Mouse (Mus musculus): ENCODE measurements around the gene Dnal4. TPM values are rescaled to one million over a fixed set of nuclear protein-coding genes. Genes with fewer than 3 reads are reported as not detected.

Gene Dnal4
- polyA plus RNA-seq, 2 experiments, result 60.9 to 70.2 TPM

DNA sequence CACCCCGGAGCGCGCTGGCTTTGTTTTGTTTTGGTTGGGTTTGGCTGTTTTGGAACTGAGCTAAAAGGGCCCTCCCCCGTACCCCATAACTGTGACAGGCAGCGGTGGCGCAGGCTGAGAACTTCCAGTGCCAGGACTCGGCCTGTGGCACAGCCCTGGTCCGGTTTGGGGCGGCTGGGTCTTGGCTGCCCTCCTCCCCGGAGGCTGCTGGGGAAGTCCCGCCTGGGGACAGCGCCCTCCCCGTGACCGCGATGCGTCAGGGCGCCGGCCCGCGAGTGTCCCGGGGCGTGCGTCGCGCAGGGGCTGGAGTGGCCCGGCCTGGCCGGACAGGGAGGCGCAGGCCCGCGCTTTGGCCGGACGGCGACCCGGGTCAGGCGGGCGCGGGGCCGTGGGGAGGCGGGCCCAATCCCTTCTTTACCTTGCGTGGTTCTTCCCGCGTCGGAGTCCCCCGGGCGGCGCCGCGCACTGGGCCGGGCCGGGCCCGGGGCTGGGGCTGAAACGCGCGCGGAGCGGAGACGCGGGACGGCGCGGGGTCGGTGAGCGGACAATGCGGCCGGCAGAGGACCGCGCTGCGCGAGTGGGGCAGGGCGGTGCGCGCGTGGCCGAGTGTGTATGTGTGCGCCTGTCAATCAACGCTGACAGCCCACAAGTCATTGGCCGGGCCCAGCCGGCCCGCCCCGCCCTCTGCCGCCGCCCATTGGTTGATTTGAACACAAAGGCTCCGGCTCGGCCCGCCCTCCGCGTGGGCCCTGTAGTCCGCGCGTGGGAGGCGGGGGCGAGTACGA, 35.5 kb downstream of the Dnal4 start, which contains the start of gene Sun2:
Sun2 (minus strand) TSS at position 616 of the 785 bp plus-strand sequence.
- peak; percentile 94 for ATAC-seq (ENCODE audit: low FRiP score, low read depth)
- peak within 1 kb of the TSS; percentile 97 for H3K4me3 ChIP-seq (replicated peaks; ENCODE audit: low read length)
- H3K4me2 ChIP-seq (replicated peaks; ENCODE audit: low read depth, low read length, severe bottlenecking), result peak within 1 kb of the TSS; percentile 61
- 0 out of 2 replicates have a peak within 1 kb of the TSS, but pooled peaks have one; percentile 38 for H3K27ac ChIP-seq (replicated peaks; ENCODE audit: low read depth, low read length)
- peaks cover 12% of the 10 kb centered on the region for H3K4me1 ChIP-seq (ENCODE audit: control insufficient read depth, insufficient read depth, low read length)
- no peaks in the 10 kb centered on the region for H3K27me3 ChIP-seq (ENCODE audit: control insufficient read depth, insufficient read depth, low read length)
- H3K9me3 ChIP-seq (ENCODE audit: control insufficient read depth, low read length), result no peaks in the 10 kb centered on the region
- H3K9ac ChIP-seq (ENCODE audit: low read depth, low read length, severe bottlenecking), result peak within 1 kb of the TSS; percentile 88
- peak; percentile 91 for DNase-seq (ENCODE audit: low spot score)
- TF ChIP-seq POLR2A (IDR thresholded peaks at IDR 0.05; ENCODE audit: borderline replicate concordance, extremely low read depth, insufficient read depth, insufficient read length), result no peak
- under 1% methylated on average over 62 of the region's 93 CpGs for WGBS
- peaks cover 19% of the 10 kb centered on the region for H3K36me3 ChIP-seq (ENCODE audit: control insufficient read depth, insufficient read depth, low read length)

DNA sequence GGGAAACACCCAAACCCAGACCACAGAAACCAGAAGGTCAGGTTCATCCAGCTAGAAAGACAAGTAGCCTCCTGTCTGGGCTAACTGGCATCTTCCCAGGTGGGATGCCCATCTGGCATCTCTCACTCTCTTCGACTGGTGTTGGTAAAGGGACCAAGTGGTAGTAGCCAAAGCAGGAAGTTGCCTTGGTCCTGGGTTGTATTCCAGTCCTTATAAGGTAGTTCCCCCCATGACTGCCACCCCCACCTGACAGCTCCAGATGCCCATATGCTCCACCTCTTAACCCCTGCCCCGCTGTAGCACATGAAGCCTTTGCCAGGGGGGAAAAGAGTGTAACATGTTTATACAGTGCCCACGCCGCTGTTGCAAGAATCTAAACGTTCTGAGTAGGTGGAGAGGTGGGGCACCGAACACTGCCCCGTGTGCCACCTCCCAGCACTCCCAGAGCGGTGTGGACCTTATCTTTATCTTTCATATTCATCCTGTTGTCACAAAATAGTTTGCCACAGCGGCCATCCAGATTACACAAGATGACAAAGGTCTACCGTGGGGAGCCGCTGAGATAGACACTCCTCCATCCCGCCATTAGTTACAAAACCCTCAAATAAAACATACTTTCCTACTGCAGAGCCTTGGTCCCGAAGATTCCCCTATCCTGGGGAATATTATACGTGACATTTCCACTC, 36.3 kb downstream of the Dnal4 start:
- peaks cover 12% of the 10 kb centered on the region for H3K4me1 ChIP-seq (ENCODE audit: control insufficient read depth, insufficient read depth, low read length)
- no peak for TF ChIP-seq POLR2A (IDR thresholded peaks at IDR 0.05; ENCODE audit: borderline replicate concordance, extremely low read depth, insufficient read depth, insufficient read length)
- H3K36me3 ChIP-seq (ENCODE audit: control insufficient read depth, insufficient read depth, low read length), result peaks cover 26% of the 10 kb centered on the region
- no peaks in the 10 kb centered on the region for H3K9me3 ChIP-seq (ENCODE audit: control insufficient read depth, low read length)
- H3K4me2 ChIP-seq (replicated peaks; ENCODE audit: low read depth, low read length, severe bottlenecking), result peak overlapping the region; percentile 61
- H3K4me3 ChIP-seq (replicated peaks; ENCODE audit: low read length), result peak overlapping the region; percentile 97
- H3K9ac ChIP-seq (ENCODE audit: low read depth, low read length, severe bottlenecking), result peak overlapping the region; percentile 88
- WGBS, result 25% methylated on average over 14 of the region's 14 CpGs
- ATAC-seq (ENCODE audit: low FRiP score, low read depth), result no peak
- H3K27me3 ChIP-seq (ENCODE audit: control insufficient read depth, insufficient read depth, low read length), result no peaks in the 10 kb centered on the region
- DNase-seq (ENCODE audit: low spot score), result no peak
- H3K27ac ChIP-seq (replicated peaks; ENCODE audit: low read depth, low read length), result no peak overlapping the region

DNA sequence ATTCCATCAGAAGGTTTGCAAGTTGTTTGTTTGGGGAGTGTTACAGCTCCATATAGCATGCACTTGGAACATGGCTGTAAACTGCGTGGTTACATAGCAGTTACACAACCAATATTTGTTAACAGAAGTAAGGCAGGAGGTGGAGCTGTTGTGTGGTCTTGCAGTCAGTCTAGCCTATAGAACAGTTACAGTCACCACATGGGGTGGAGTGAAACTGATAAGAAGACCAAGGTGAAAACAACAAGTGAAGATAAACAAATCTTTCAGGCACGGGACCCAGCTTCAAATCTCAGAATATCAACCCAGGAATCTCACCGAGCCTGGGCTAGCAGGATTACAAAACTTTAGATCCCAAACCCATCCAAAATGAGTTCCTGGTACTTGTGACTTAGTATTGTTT, 36.9 kb downstream of the Dnal4 start:
- no peak overlapping the region for H3K27ac ChIP-seq (replicated peaks; ENCODE audit: low read depth, low read length)
- no peak for TF ChIP-seq POLR2A (IDR thresholded peaks at IDR 0.05; ENCODE audit: borderline replicate concordance, extremely low read depth, insufficient read depth, insufficient read length)
- DNase-seq (ENCODE audit: low spot score) (no peak), ATAC-seq (ENCODE audit: low FRiP score, low read depth) (no peak)
- no peaks in the 10 kb centered on the region for H3K27me3 ChIP-seq (ENCODE audit: control insufficient read depth, insufficient read depth, low read length)
- H3K36me3 ChIP-seq (ENCODE audit: control insufficient read depth, insufficient read depth, low read length), result peaks cover 31% of the 10 kb centered on the region
- peaks cover 12% of the 10 kb centered on the region for H3K4me1 ChIP-seq (ENCODE audit: control insufficient read depth, insufficient read depth, low read length)
- H3K4me2 ChIP-seq (replicated peaks; ENCODE audit: low read depth, low read length, severe bottlenecking), result peak overlapping the region; percentile 61
- no peaks in the 10 kb centered on the region for H3K9me3 ChIP-seq (ENCODE audit: control insufficient read depth, low read length)
- H3K9ac ChIP-seq (ENCODE audit: low read depth, low read length, severe bottlenecking), result no peak overlapping the region; the same call in 1 of the 2 replicates
- H3K4me3 ChIP-seq (replicated peaks; ENCODE audit: low read length), result 0 out of 2 replicates have a peak overlapping the region, but pooled peaks have one; percentile 97
- 81% methylated on average over 3 of the region's 3 CpGs for WGBS

DNA sequence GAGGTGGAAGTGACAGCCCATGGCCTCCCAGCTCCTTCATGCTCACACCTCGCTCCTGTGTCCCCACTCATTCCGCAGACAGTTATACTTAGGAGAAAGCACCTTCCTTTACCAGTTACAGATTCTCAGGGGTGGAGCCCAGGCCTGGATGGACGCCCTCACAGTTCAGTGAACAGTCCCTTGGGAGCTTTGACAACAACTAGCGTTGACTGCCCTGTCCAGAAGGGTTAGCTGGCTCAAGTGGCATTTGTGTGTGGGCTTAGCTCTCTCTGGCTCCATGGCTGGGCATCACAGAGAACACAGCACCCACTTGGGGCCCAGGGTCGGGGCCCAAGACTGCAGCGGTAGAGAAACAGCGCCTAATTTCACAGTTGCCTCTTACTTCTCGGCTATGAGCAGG, 43.3 kb downstream of the Dnal4 start:
- DNase-seq (ENCODE audit: low spot score) (no peak), ATAC-seq (ENCODE audit: low FRiP score, low read depth) (no peak)
- no peak overlapping the region for H3K4me3 ChIP-seq (replicated peaks; ENCODE audit: low read length)
- H3K4me2 ChIP-seq (replicated peaks; ENCODE audit: low read depth, low read length, severe bottlenecking), result no peak overlapping the region
- no peaks in the 10 kb centered on the region for H3K4me1 ChIP-seq (ENCODE audit: control insufficient read depth, insufficient read depth, low read length)
- peaks cover 87% of the 10 kb centered on the region for H3K36me3 ChIP-seq (ENCODE audit: control insufficient read depth, insufficient read depth, low read length)
- H3K9ac ChIP-seq (ENCODE audit: low read depth, low read length, severe bottlenecking), result no peak overlapping the region; the same call in 1 of the 2 replicates
- TF ChIP-seq POLR2A (IDR thresholded peaks at IDR 0.05; ENCODE audit: borderline replicate concordance, extremely low read depth, insufficient read depth, insufficient read length), result no peak
- WGBS, result 87% methylated on average over 8 of the region's 8 CpGs
- no peaks in the 10 kb centered on the region for H3K27me3 ChIP-seq (ENCODE audit: control insufficient read depth, insufficient read depth, low read length)
- no peaks in the 10 kb centered on the region for H3K9me3 ChIP-seq (ENCODE audit: control insufficient read depth, low read length)
- H3K27ac ChIP-seq (replicated peaks; ENCODE audit: low read depth, low read length), result no peak overlapping the region

DNA sequence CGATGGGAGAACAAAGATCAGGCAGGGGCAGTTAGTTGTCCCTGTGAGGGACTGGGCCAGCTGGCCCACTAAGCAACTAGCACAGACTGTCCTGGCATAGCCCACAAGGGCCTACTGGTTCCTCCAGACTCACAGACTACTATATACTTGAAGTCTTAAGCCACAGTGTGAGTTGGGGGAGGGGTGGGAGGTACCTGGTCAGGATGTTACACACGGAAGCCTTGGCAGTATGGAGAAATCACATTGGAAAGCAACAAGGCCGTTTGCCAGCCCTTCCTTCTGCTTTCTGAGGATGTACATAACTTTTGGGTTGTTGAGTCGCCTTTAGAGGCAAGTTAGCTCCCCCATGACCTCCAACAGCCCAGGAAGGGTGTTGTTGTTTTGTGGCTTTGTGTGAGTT, 44.0 kb downstream of the Dnal4 start:
- H3K4me1 ChIP-seq (ENCODE audit: control insufficient read depth, insufficient read depth, low read length), result no peaks in the 10 kb centered on the region
- H3K36me3 ChIP-seq (ENCODE audit: control insufficient read depth, insufficient read depth, low read length), result peaks cover 91% of the 10 kb centered on the region
- no peaks in the 10 kb centered on the region for H3K27me3 ChIP-seq (ENCODE audit: control insufficient read depth, insufficient read depth, low read length)
- TF ChIP-seq POLR2A (IDR thresholded peaks at IDR 0.05; ENCODE audit: borderline replicate concordance, extremely low read depth, insufficient read depth, insufficient read length), result no peak
- no peak overlapping the region for H3K27ac ChIP-seq (replicated peaks; ENCODE audit: low read depth, low read length)
- H3K4me2 ChIP-seq (replicated peaks; ENCODE audit: low read depth, low read length, severe bottlenecking), result no peak overlapping the region
- H3K4me3 ChIP-seq (replicated peaks; ENCODE audit: low read length), result no peak overlapping the region
- WGBS, result 84% methylated on average over 4 of the region's 4 CpGs
- no peak for DNase-seq (ENCODE audit: low spot score)
- no peak for ATAC-seq (ENCODE audit: low FRiP score, low read depth)
- no peaks in the 10 kb centered on the region for H3K9me3 ChIP-seq (ENCODE audit: control insufficient read depth, low read length)
- no peak overlapping the region for H3K9ac ChIP-seq (ENCODE audit: low read depth, low read length, severe bottlenecking)

All from limb, embryonic 14.5 days (tissue).